Mouse (Mus musculus) limb, embryonic 15.5 days (tissue): Measurements from ENCODE around the gene Agpat3. TPM values are rescaled to one million over a fixed set of nuclear protein-coding genes. Genes with fewer than 3 reads are reported as not detected.

Experiments
- ATAC-seq: fragments of 200-750 bp; cut with Nextera tagmentation; 2 replicates; pipeline ENCODE4 v1.8.0; 2017; ENCODE audit warnings: low read depth, moderate TSS enrichment; ENCODE audit not compliant: insufficient number of reproducible peaks, low FRiP score, low TSS enrichment
- H3K27ac ChIP-seq: fragments of 300-500 bp; sonication (generic); 2 replicates; pipeline ENCODE4 v1.5.1; 2015; ENCODE audit warnings: moderate library complexity, mild to moderate bottlenecking, inconsistent platforms
- H3K27me3 ChIP-seq: fragments of 300-500 bp; sonication (generic); 2 replicates; pipeline ENCODE4 v1.6.1; 2015; ENCODE audit warnings: inconsistent platforms
- H3K36me3 ChIP-seq: fragments of 300-500 bp; sonication (generic); 2 replicates; pipeline ENCODE4 v1.6.1; 2015; ENCODE audit warnings: inconsistent platforms
- H3K4me1 ChIP-seq: fragments of 300-500 bp; sonication (generic); 2 replicates; pipeline ENCODE4 v1.6.1; 2015; ENCODE audit warnings: inconsistent platforms
- H3K4me2 ChIP-seq: fragments of 300-500 bp; sonication (generic); 2 replicates; pipeline ENCODE4 v1.6.1; 2015; ENCODE audit warnings: mild to moderate bottlenecking, inconsistent platforms
- H3K4me3 ChIP-seq: fragments of 300-500 bp; sonication (generic); 2 replicates; pipeline ENCODE4 v1.5.1; 2015; ENCODE audit warnings: mild to moderate bottlenecking, inconsistent platforms
- H3K9ac ChIP-seq: fragments of 300-500 bp; sonication (generic); 2 replicates; pipeline ENCODE4 v1.6.1; 2015; ENCODE audit warnings: inconsistent platforms
- H3K9me3 ChIP-seq: fragments of 300-500 bp; sonication (generic); 2 replicates; pipeline ENCODE4 v1.6.1; 2016; ENCODE audit warnings: inconsistent platforms
- WGBS: fragments of 180-500 bp; shearing (Covaris S2); methylation state at CpG from one replicate; pipeline ENCODE4 v1.1.7; 2015; 5-methylcytosine and 5-hydroxymethylcytosine counted together
- polyA plus RNA-seq: library from polyadenylated mRNA; unstranded; fragments of >200 nt; fragmentation: Nextera tagmentation; extraction: Ambion mirVana; gene quantifications from 2 replicates; pipeline ENCODE4 v1.2.1, GENCODE M21; 2015

The Agpat3 gene
- polyA plus RNA-seq, 1 experiment from 2014 or later = 111 TPM

GRCm38 (mm10) chr10:78287465-78288132 is 64.7 kb downstream of the Agpat3 start:
- Histone ChIP-seq H3K4me1 (peaks cover 17% of the 10 kb centered on the region), H3K36me3 (peaks cover 54% of the 10 kb centered on the region), H3K27ac (no peak overlapping the region), H3K4me3 (no peak overlapping the region), H3K27me3 (no peaks in the 10 kb centered on the region), H3K9ac (no peak overlapping the region), H3K9me3 (no peaks in the 10 kb centered on the region), H3K4me2 (no peak overlapping the region)
- 94% methylated on average over 22 of the region's 22 CpGs for WGBS
- ATAC-seq = no peak

- no peak for ATAC-seq
- no peak overlapping the region for H3K9ac ChIP-seq
- H3K27me3 ChIP-seq = no peaks in the 10 kb centered on the region
- H3K4me3 ChIP-seq = no peak overlapping the region
- H3K4me1 ChIP-seq = peaks cover 10% of the 10 kb centered on the region; the same call in 1 of the 2 replicates
- H3K27ac ChIP-seq = no peak overlapping the region
- H3K4me2 ChIP-seq = no peak overlapping the region
- peaks cover 70% of the 10 kb centered on the region for H3K36me3 ChIP-seq
- 85% methylated on average over 4 of the region's 4 CpGs for WGBS
- H3K9me3 ChIP-seq = no peaks in the 10 kb centered on the region
Measured at GRCm38 (mm10) chr10:78285959-78286358, 66.3 kb downstream of the Agpat3 start.

DNA sequence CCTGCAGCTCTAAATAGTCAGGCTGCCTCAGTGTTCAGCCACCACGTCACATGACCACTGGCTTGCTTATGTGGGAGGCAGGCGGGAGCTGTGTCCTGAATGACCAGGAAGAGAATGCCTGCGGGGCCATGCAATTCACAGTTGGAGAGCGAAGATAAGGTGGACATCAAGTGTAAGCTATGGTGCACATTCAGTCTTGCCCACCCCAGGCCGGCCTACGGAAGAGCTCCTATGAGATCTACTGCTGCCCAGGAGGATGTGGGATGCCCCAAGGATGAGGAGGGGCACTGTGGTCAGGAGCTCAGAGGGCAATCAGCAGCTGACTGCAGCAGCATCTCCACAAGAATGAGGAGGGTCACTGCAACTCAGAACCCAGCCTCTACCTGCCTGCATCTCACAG is 66.9 kb downstream of the Agpat3 start:
- Histone ChIP-seq H3K4me1 (0 out of 2 replicates have a peak, but pooled peaks cover 4% of the 10 kb centered on the region), H3K36me3 (peaks cover 76% of the 10 kb centered on the region), H3K4me2 (no peak overlapping the region), H3K9ac (no peak overlapping the region), H3K4me3 (no peak overlapping the region), H3K9me3 (no peaks in the 10 kb centered on the region), H3K27me3 (no peaks in the 10 kb centered on the region), H3K27ac (no peak overlapping the region)
- no peak for ATAC-seq
- WGBS = 87% methylated on average over 6 of the region's 6 CpGs

GRCm38 (mm10) chr10:78284812-78285211 is 67.5 kb downstream of the Agpat3 start:
- H3K27ac ChIP-seq = no peak overlapping the region
- H3K9me3 ChIP-seq = no peaks in the 10 kb centered on the region
- WGBS = 91% methylated on average over 12 of the region's 12 CpGs
- H3K9ac ChIP-seq = no peak overlapping the region
- H3K4me2 ChIP-seq = no peak overlapping the region
- no peak for ATAC-seq
- H3K27me3 ChIP-seq = no peaks in the 10 kb centered on the region
- H3K4me3 ChIP-seq = no peak overlapping the region
- H3K36me3 ChIP-seq = peaks cover 81% of the 10 kb centered on the region
- no peaks in the 10 kb centered on the region for H3K4me1 ChIP-seq

- no peak overlapping the region for H3K4me2 ChIP-seq
- WGBS = 87% methylated on average over 4 of the region's 4 CpGs
- H3K4me1 ChIP-seq = no peaks in the 10 kb centered on the region
- no peaks in the 10 kb centered on the region for H3K9me3 ChIP-seq
- no peaks in the 10 kb centered on the region for H3K27me3 ChIP-seq
- H3K27ac ChIP-seq = no peak overlapping the region
- no peak overlapping the region for H3K9ac ChIP-seq
- no peak for ATAC-seq
- peaks cover 90% of the 10 kb centered on the region for H3K36me3 ChIP-seq
- H3K4me3 ChIP-seq = no peak overlapping the region
Measured at GRCm38 (mm10) chr10:78282411-78282810, 69.9 kb downstream of the Agpat3 start.

GRCm38 (mm10) chr10:78280486-78280885 is 71.8 kb downstream of the Agpat3 start:
- Histone ChIP-seq H3K9ac (no peak overlapping the region), H3K4me2 (no peak overlapping the region), H3K36me3 (peaks cover 83% of the 10 kb centered on the region), H3K4me1 (no peaks in the 10 kb centered on the region), H3K4me3 (no peak overlapping the region), H3K27me3 (no peaks in the 10 kb centered on the region), H3K9me3 (no peaks in the 10 kb centered on the region), H3K27ac (no peak overlapping the region)
- no peak for ATAC-seq
- WGBS = 80% methylated on average over 9 of the region's 9 CpGs

GRCm38 (mm10) chr10:78279210-78279609 is 73.1 kb downstream of the Agpat3 start:
- no peak overlapping the region for H3K27ac ChIP-seq
- 49% methylated on average over 8 of the region's 8 CpGs for WGBS
- H3K36me3 ChIP-seq = peaks cover 79% of the 10 kb centered on the region
- H3K9ac ChIP-seq = no peak overlapping the region
- H3K4me2 ChIP-seq = no peak overlapping the region
- H3K4me3 ChIP-seq = no peak overlapping the region
- ATAC-seq = 0 out of 2 replicates have a peak, but pooled peaks have one; percentile 26
- no peaks in the 10 kb centered on the region for H3K4me1 ChIP-seq
- H3K27me3 ChIP-seq = no peaks in the 10 kb centered on the region
- H3K9me3 ChIP-seq = no peaks in the 10 kb centered on the region

DNA sequence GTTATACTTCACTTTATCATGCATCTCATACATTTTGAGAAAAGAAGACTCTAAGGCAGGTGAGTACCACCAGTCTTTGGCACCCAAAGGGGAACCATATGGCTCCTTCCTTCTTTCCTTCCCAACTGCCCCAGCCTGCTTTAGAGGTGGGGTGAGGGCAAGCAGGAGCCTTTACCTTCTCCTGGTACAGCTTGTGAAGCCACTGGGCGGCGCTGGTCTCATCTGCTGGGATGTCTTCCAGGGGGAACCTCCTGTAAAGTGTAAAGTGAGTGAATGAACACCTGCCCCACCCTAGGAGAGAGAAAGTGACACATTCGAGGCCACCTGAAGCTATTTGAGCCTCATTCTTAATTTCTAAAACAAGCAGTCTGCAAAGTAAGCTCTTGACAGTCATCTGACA is 74.5 kb downstream of the Agpat3 start:
- no peaks in the 10 kb centered on the region for H3K4me1 ChIP-seq
- peaks cover 78% of the 10 kb centered on the region for H3K36me3 ChIP-seq
- no peak overlapping the region for H3K27ac ChIP-seq
- no peaks in the 10 kb centered on the region for H3K27me3 ChIP-seq
- no peak overlapping the region for H3K4me3 ChIP-seq
- ATAC-seq = no peak
- no peak overlapping the region for H3K4me2 ChIP-seq
- H3K9me3 ChIP-seq = no peaks in the 10 kb centered on the region
- WGBS = 70% methylated on average over 3 of the region's 3 CpGs
- H3K9ac ChIP-seq = no peak overlapping the region

- H3K4me1 ChIP-seq = 0 out of 2 replicates have a peak, but pooled peaks cover 4% of the 10 kb centered on the region
- 85% methylated on average over 4 of the region's 4 CpGs for WGBS
- no peak for ATAC-seq
- H3K27me3 ChIP-seq = no peaks in the 10 kb centered on the region
- no peak overlapping the region for H3K27ac ChIP-seq
- no peaks in the 10 kb centered on the region for H3K9me3 ChIP-seq
- H3K4me2 ChIP-seq = no peak overlapping the region
- H3K4me3 ChIP-seq = no peak overlapping the region
- peaks cover 77% of the 10 kb centered on the region for H3K36me3 ChIP-seq
- H3K9ac ChIP-seq = no peak overlapping the region
Measured at GRCm38 (mm10) chr10:78276242-78276641, 76.0 kb downstream of the Agpat3 start.

GRCm38 (mm10) chr10:78272932-78273331 is 79.4 kb downstream of the Agpat3 start:
- no peak overlapping the region for H3K27ac ChIP-seq
- H3K9me3 ChIP-seq = no peaks in the 10 kb centered on the region
- no peak overlapping the region for H3K4me3 ChIP-seq
- peaks cover 66% of the 10 kb centered on the region for H3K36me3 ChIP-seq
- no peaks in the 10 kb centered on the region for H3K27me3 ChIP-seq
- ATAC-seq = no peak
- WGBS = 38% methylated on average over 9 of the region's 9 CpGs
- 0 out of 2 replicates have a peak, but pooled peaks cover 4% of the 10 kb centered on the region for H3K4me1 ChIP-seq
- no peak overlapping the region for H3K9ac ChIP-seq
- H3K4me2 ChIP-seq = no peak overlapping the region

GRCm38 (mm10) chr10:78265881-78266280 is 86.4 kb downstream of the Agpat3 start:
- 66% methylated on average over 3 of the region's 3 CpGs for WGBS
- Histone ChIP-seq H3K4me1 (no peaks in the 10 kb centered on the region), H3K27me3 (no peaks in the 10 kb centered on the region), H3K4me2 (no peak overlapping the region), H3K4me3 (no peak overlapping the region), H3K9ac (no peak overlapping the region), H3K27ac (no peak overlapping the region), H3K9me3 (no peaks in the 10 kb centered on the region), H3K36me3 (peaks cover 9% of the 10 kb centered on the region; the same call in 1 of the 2 replicates)
- no peak for ATAC-seq

- H3K9me3 ChIP-seq = no peaks in the 10 kb centered on the region
- no peaks in the 10 kb centered on the region for H3K4me1 ChIP-seq
- 83% methylated on average over 3 of the region's 3 CpGs for WGBS
- no peaks in the 10 kb centered on the region for H3K27me3 ChIP-seq
- H3K9ac ChIP-seq = no peak overlapping the region
- ATAC-seq = no peak
- no peaks in the 10 kb centered on the region for H3K36me3 ChIP-seq
- no peak overlapping the region for H3K4me2 ChIP-seq
- H3K4me3 ChIP-seq = no peak overlapping the region
- no peak overlapping the region for H3K27ac ChIP-seq
Measured at GRCm38 (mm10) chr10:78264735-78265134, 87.6 kb downstream of the Agpat3 start.
